In genomic region chr15:101567780-101568179, GRCm38 (mm10) we compare ENCODE assay signal across 10 mouse cellular contexts. TPM values are rescaled to one million over a fixed set of nuclear protein-coding genes. Genes with fewer than 3 reads are reported as not detected.
DNase-seq lines count a peak whose midpoint lies in the region; ATAC-seq and TF ChIP-seq lines count a peak whose summit lies in the region.
"Had no signal": no experiment of that assay in that cellular context is flagged by ENCODE, and none has a peak within 500 bp of the region (broad histone marks: within the 10 kb centered on the region; RNA-seq: fewer than 3 reads in every experiment).

No protein-coding gene starts in this region.

- TF ChIP-seq EP300 in liver, embryonic 14.5 days (IDR thresholded peaks at IDR 0.05; ENCODE audit: low read depth): no peak

- DNase-seq in kidney, postnatal 4 days: peak; percentile 21 to 35
- DNase-seq in kidney, postnatal 10 days: no peak
- DNase-seq in 3T3-L1 (ENCODE audit: low read depth, low spot score) (peak; percentile 18), 416B (ENCODE audit: low read depth) (peak; percentile 25)
- no peak for DNase-seq in liver, embryonic 14.5 days (ENCODE audit: low read depth in 3 of 3, low spot score in 3 of 3)
- no peak for DNase-seq in heart, postnatal 25 days (ENCODE audit: low spot score)
- no peak for DNase-seq in heart, adult 9 months (ENCODE audit: low spot score in 2 of 2)
- DNase-seq: liver, embryonic 13.5 days; right cerebral cortex, postnatal 14 days had no signal

- H3K27me3 ChIP-seq in liver, embryonic 14.5 days (ENCODE audit: control insufficient read depth, insufficient read depth, low read length): no peaks in the 10 kb centered on the region
- H3K27me3 ChIP-seq: liver, embryonic 13.5 days had no signal

- 28% methylated on average over 7 of the region's 7 CpGs for WGBS in liver, embryonic 14.5 days (ENCODE audit: insufficient replicate concordance)

- no peak overlapping the region for H3K4me2 ChIP-seq in liver, embryonic 14.5 days (ENCODE audit: low read depth)
- H3K4me2 ChIP-seq: heart, embryonic 13.5 days; liver, embryonic 13.5 days had no signal

- H3K27ac ChIP-seq in liver, embryonic 14.5 days: no peak overlapping the region
- H3K27ac ChIP-seq: heart, embryonic 13.5 days; liver, embryonic 13.5 days had no signal

- H3K4me3 ChIP-seq in liver, embryonic 14.5 days (ENCODE audit: insufficient read depth in 1 of 2, low read depth in 2 of 2, low read length in 2 of 2): no peak overlapping the region
- H3K4me3 ChIP-seq: heart, embryonic 13.5 days; liver, embryonic 13.5 days had no signal

- H3K4me1 ChIP-seq in liver, embryonic 14.5 days (replicated peaks; ENCODE audit: control insufficient read depth in 2 of 2, insufficient read depth in 2 of 2, low read length in 1 of 2): no peaks in the 10 kb centered on the region
- H3K4me1 ChIP-seq: heart, embryonic 13.5 days; liver, embryonic 13.5 days had no signal

- no peak overlapping the region for H3K9ac ChIP-seq in liver, embryonic 14.5 days (replicated peaks)
- H3K9ac ChIP-seq: heart, embryonic 13.5 days; liver, embryonic 13.5 days had no signal

- TF ChIP-seq CTCF in liver, embryonic 14.5 days (IDR thresholded peaks at IDR 0.05; ENCODE audit: low read depth): peak; percentile 61

- H3K9me3 ChIP-seq in liver, embryonic 14.5 days (ENCODE audit: control insufficient read depth, low read length): no peaks in the 10 kb centered on the region
- H3K9me3 ChIP-seq: heart, embryonic 13.5 days; liver, embryonic 13.5 days had no signal

- intact Hi-C loops in heart, postnatal 25 days (cut with DNase I): no loop called here

- H3K36me3 ChIP-seq in liver, embryonic 14.5 days (replicated peaks; ENCODE audit: control insufficient read depth, insufficient read depth, low read depth): no peaks in the 10 kb centered on the region
- H3K36me3 ChIP-seq: heart, embryonic 13.5 days; liver, embryonic 13.5 days had no signal

- no peak for ATAC-seq in liver, embryonic 14.5 days (ENCODE audit: insufficient read depth)

RNA-seq across cellular contexts. Expression of gene Krt90, which starts 5.0 kb away (rescaled TPM):
- polyA plus RNA-seq in liver, embryonic 14.5 days (2012; rRNA removed): not detected in 2 replicates
- not detected in 2 replicates for polyA plus RNA-seq in liver, embryonic 14.5 days (2014; fragmentation: Nextera tagmentation; extraction: Ambion mirVana)
- not detected for total RNA-seq in heart, postnatal 25 days (2021)
- polyA plus RNA-seq: heart, embryonic 13.5 days; liver, embryonic 13.5 days had no signal

RNA-seq across cellular contexts. Expression of gene Krt75, which starts 5.9 kb away (rescaled TPM):
- polyA plus RNA-seq in liver, embryonic 14.5 days (2012; rRNA removed): not detected in 2 replicates
- polyA plus RNA-seq in liver, embryonic 14.5 days (2014; fragmentation: Nextera tagmentation; extraction: Ambion mirVana): not detected in 2 replicates
- not detected for total RNA-seq in heart, postnatal 25 days (2021)
- polyA plus RNA-seq: heart, embryonic 13.5 days; liver, embryonic 13.5 days had no signal

RNA-seq across cellular contexts. Expression of gene Krt82, which starts 17.3 kb away (rescaled TPM):
- polyA plus RNA-seq in liver, embryonic 14.5 days (2012; rRNA removed): not detected in 2 replicates
- not detected in 2 replicates for polyA plus RNA-seq in liver, embryonic 14.5 days (2014; fragmentation: Nextera tagmentation; extraction: Ambion mirVana)
- total RNA-seq in heart, postnatal 25 days (2021): not detected
- polyA plus RNA-seq: heart, embryonic 13.5 days; liver, embryonic 13.5 days had no signal

RNA-seq across cellular contexts. Expression of gene Krt84, which starts 35.2 kb away (rescaled TPM):
- not detected in 2 replicates for polyA plus RNA-seq in liver, embryonic 14.5 days (2012; rRNA removed)
- not detected in 2 replicates for polyA plus RNA-seq in liver, embryonic 14.5 days (2014; fragmentation: Nextera tagmentation; extraction: Ambion mirVana)
- not detected for total RNA-seq in heart, postnatal 25 days (2021)
- polyA plus RNA-seq: heart, embryonic 13.5 days; liver, embryonic 13.5 days had no signal

RNA-seq across cellular contexts. Expression of gene Gm49425, which starts 50.7 kb away (rescaled TPM):
- not detected in 2 replicates for polyA plus RNA-seq in liver, embryonic 14.5 days (2012; rRNA removed)
- polyA plus RNA-seq in liver, embryonic 14.5 days (2014; fragmentation: Nextera tagmentation; extraction: Ambion mirVana): not detected in 2 replicates
- not detected for total RNA-seq in heart, postnatal 25 days (2021)
- polyA plus RNA-seq: heart, embryonic 13.5 days; liver, embryonic 13.5 days had no signal

Comparison
In these comparisons a context has a peak if more than half of its experiments do, and no peak if none do; other contexts are left out.
1. DNase-seq: peak in kidney, postnatal 4 days (2 of 2), 3T3-L1 (single experiment) and 416B (single experiment); none in kidney, postnatal 10 days (single experiment), liver, embryonic 14.5 days (0 of 3), heart, postnatal 25 days (single experiment) and heart, adult 9 months (0 of 2).